Mouse (Mus musculus): Measurements from ENCODE around the gene Hand1.

The Hand1 gene

DNA sequence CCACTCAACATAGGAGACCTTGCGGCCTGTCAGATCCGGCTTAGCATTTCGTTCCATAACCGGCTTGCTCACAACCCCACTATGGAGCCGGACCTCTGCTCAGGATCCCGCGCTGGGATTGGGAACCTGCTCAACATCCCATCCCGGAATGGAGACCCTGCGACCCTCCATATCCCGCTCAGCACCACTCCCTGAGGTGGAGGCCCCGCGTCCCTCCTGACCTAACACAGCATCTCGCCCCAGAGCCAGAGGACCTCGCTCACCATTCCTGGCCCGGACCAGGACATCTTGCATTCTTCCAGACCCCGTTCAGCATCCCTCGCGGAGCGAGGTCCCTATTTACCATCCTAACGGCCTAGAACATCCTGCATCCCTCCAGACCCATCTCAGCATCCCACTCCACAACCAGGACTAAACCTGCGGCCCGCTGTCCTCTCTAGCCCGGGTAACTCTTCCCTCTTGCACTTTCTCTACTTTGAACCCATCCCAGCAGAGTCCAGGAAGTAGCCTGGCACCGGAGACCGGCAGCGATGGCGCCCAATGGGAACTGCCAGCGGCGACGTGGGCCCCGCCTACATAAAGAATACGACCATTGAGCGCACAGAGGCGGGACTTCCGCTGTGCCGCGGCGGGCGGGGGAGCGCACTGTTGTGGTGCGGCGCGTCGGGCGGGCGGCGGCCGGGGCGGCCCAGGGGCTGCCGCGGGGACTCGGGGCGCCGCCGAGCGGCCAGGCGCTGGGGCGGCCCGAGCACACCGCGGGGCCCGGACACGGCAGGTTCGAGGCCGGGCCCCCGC is 31.4 kb downstream of the Hand1 start, which contains the start of gene Sap30l:
Gene Sap30l, plus strand, starts transcription at position 667 of the 795 bp plus-strand sequence.
- DNase-seq = peak; percentile 99

DNA sequence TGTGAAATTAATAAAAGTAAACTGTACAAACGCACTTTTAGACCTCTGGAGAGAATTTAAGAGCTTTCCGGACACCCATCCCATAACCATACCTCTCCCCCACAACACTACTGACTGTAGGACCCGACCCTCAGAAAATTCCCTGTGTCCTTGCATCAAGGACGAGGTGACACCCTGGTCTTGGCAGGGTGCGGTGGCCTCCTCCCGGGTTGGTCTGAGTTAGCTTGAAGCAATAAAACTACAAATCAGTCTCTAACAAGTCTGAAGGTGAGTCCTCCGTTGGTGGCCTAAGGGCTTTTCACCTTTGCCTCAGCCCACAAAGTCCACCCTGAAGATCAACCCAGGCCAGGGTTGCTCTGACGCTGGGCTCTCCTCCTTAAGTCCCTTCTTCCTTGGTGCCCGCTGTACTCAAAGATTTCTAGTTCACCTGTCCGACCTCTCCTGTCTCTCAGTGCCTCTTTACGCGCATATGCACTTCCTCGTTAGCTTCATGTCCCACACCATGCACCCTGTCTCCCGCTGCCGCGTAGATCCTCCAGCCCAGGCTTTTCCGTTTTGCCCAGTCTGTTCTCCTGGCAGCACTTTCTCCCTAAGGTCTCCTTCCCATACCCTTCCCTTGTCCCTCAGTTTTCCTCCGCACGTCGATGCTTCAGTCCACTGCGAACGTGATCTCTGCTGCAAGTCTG is 32.2 kb downstream of the Hand1 start:
- DNase-seq = no peak

DNA sequence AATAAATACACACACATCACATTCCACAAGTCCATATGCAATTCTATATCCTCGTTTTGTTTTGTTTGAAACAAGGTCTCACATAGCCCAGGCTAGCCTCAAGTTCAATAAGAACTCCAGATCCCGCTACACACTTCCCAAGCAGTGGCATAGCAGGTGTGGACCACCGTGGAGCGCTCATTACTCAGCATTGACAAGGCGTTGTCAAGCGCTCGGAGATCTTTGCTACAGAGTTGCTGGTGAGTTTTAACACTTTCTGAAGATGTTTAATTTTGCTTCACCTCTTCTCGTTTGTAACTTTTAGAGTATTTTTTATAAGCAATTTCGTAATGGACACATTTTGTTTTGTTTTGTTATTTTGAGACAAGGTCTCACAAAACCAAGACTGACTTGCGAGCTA is 33.2 kb downstream of the Hand1 start:
- no peak for DNase-seq

DNA sequence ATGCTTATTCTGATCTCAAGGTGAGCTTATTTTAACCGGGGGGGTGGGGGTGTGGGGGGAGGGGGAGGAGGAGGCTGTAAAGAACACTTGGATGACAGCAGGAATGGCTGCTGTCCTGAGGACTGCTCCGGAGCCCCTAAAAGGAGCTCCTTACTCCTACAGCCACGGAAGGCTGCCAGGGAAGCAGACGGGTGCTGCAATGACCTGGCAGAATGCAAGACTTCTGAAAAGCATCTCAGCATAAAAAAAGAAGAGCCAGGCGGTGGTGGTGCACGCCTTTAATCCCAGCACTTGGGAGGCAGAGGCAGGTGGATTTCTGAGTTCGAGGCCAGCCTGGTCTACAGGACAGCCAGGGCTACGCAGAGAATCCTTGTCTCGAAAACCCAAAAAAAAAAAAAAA is 34.8 kb downstream of the Hand1 start:
- no peak for DNase-seq

DNA sequence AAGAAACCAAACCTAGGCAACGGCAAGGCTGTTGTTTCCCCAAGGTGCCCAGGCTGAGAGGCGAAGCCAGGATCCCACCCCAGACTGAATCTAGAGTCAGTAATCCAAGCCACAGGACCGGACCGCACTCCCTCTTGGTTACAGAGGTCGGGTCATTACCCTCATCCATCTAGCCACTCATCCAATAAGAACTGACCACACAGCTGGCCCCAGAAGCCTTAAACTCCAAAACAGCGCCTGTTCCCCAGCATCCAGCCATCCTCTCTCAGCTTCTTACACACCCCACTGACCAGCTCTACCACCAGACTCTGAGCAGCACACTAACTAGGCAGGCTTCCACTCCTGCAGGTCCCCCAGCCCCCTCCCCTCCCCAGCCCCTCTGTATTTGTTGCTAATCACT is 37.5 kb downstream of the Hand1 start:
- DNase-seq = no peak

DNA sequence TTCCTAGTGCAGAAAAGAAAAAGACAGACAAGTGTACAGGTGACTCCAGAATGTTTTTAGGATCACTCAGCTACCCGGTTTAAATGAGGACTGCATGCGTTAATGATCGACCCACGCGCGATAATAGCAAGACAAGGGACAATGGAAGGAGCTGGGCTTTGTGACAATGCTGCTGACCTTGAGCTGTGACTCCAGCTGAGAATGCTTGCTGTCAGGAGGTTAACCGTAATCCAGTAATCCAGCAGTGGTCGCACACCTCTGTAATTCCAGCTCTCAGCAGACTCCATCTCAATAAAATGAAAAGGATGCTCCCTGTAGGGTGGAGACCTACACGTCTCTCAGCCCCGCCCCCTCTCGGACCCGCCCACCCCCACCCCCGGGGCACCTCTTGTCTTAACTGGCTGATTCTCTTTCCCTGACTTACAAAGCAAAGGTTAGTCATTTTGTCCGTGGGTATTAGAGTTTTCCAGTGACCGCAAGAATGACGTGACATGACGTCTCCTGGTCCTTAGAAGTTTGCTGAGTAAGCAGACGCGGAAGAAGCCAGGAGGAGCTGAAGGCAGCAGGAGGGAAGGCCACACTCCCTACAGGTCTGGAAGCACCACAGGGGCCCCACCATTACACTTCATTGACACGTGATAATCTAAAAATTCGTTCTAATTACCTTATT is 41.6 kb downstream of the Hand1 start:
- no peak for DNase-seq

DNA sequence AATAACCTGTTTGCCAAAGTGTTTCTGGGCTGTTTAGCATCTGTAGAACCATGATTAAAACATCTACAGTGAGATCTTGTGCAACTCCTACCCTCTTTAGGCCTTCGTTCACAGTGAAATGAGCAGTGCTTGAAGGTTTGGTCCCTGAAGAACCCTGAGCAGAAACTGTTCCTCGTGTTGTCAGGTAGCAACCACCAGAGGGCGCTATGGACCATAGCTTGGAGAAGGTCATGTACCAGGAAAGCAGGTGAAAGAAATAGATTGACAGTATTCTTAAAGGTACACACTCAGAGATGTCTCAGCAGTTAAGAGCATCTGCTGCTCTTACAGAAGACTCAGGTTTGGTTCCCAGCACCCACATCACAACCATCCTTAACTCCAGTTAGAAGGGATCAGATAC is 44.7 kb downstream of the Hand1 start:
- peak; percentile 75 for DNase-seq

DNA sequence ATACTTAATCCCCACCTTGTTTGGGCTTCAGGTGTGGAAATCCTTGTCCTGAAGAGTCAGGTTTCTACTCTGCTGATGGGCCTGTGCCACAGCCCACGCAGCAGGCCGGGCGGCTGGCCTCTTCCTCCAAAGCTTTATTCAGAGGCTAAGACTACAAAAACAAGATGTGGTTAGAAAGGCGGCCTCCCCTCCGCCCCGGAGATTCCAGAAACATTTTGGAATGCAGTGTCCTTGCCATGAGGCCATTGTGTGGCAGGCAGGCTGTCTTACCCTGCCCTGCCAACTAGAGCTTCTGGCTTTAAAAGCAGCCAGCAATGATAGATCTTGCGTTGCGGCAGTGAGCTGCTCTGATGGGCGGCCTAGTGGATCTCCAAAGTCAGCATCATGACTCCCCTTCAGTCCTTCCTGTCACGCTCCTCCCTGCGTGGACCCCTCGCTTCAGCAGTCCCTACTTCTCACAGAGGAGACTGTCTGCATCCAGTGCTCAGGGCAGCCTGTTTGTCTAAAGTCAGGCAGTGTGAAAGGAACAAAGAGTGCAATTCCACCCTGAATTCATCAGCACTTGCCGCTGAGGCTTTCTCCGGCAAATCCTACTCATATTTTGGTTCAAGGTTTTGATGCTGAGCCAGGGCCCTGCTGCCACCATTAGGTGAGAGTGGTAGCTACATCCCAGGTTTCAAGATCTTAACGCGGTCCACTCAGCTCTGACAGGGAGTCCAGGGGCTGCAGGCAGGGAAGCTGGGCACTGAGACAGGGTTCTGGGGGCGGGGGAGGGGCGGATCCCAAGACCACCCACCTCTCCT is 45.8 kb downstream of the Hand1 start:
- DNase-seq = no peak

DNA sequence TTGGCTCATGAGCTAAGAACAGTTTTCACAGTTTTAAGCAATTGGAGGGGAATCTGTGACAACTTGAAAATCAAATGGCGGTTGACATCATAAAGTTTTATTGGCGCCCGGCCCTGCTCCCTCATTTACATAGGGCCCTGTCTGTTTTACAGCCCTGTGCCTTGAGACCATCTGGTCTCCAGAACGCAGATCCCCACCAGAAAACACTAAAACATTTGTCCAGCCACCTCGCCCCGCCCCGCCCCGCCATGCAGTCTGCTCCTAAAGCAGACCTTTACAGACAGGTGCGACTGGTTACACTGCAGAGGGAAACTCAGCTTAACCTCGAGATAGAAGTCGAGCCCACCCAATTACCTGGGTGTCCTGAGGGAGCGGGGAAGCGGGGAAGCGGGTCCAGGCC is 52.8 kb downstream of the Hand1 start:
- DNase-seq = no peak
